Mouse (Mus musculus): ENCODE data around the gene Tceanc2.
"Not testable (repeated sequence)": the region's sequence is repeated elsewhere in the genome, so short reads cannot be mapped to it uniquely, and the experiment has no call there.

Tceanc2 gene

GRCm38 (mm10) chr4:107126389-107126788, 52.5 kb downstream of the Tceanc2 start:
- DNase-seq, result no peak

GRCm38 (mm10) chr4:107125101-107125500, 53.8 kb downstream of the Tceanc2 start:
- DNase-seq, result peak; percentile 21

GRCm38 (mm10) chr4:107124376-107124775, 54.5 kb downstream of the Tceanc2 start:
- no peak for DNase-seq

GRCm38 (mm10) chr4:107121165-107121943, 57.6 kb downstream of the Tceanc2 start:
- DNase-seq, result peak; percentile 53

GRCm38 (mm10) chr4:107120676-107121075, 58.2 kb downstream of the Tceanc2 start:
- no peak for DNase-seq

GRCm38 (mm10) chr4:107119056-107119455, 59.9 kb downstream of the Tceanc2 start:
- peak; percentile 29 for DNase-seq

- peak; percentile 50 for DNase-seq
Observed at GRCm38 (mm10) chr4:107117741-107118385, 61.1 kb downstream of the Tceanc2 start.

GRCm38 (mm10) chr4:107114278-107114677, 64.6 kb downstream of the Tceanc2 start:
- no peak for DNase-seq

GRCm38 (mm10) chr4:107109181-107109580, 69.7 kb downstream of the Tceanc2 start:
- not testable (repeated sequence) for DNase-seq

GRCm38 (mm10) chr4:107108291-107108731, 70.6 kb downstream of the Tceanc2 start:
- DNase-seq, result peak; percentile 36

GRCm38 (mm10) chr4:107106777-107107176, 72.1 kb downstream of the Tceanc2 start:
- no peak for DNase-seq

GRCm38 (mm10) chr4:107102220-107102619, 76.7 kb downstream of the Tceanc2 start:
- DNase-seq, result no peak

- no peak for DNase-seq
Observed at GRCm38 (mm10) chr4:107098791-107099525, 80.0 kb downstream of the Tceanc2 start.

- no peak for DNase-seq
Observed at GRCm38 (mm10) chr4:107098375-107098774, 80.5 kb downstream of the Tceanc2 start.

GRCm38 (mm10) chr4:107097871-107098270, 81.0 kb downstream of the Tceanc2 start:
- no peak for DNase-seq

- DNase-seq, result no peak
Observed at GRCm38 (mm10) chr4:107096841-107097373, 82.0 kb downstream of the Tceanc2 start, which contains the start of gene Cdcp2. TSS of gene Cdcp2 (plus strand) at chr4:107096891.

- DNase-seq, result no peak
Observed at GRCm38 (mm10) chr4:107096043-107096442, 82.9 kb downstream of the Tceanc2 start.

GRCm38 (mm10) chr4:107094484-107095187, 84.3 kb downstream of the Tceanc2 start:
- DNase-seq, result no peak

- no peak for DNase-seq
Observed at GRCm38 (mm10) chr4:107091696-107092095, 87.2 kb downstream of the Tceanc2 start.

GRCm38 (mm10) chr4:107084858-107085257, 94.1 kb downstream of the Tceanc2 start:
- DNase-seq, result peak; percentile 83

GRCm38 (mm10) chr4:107084343-107084742, 94.6 kb downstream of the Tceanc2 start:
- DNase-seq, result peak; percentile 36
